Mouse (Mus musculus): ENCODE results near the gene Bicral.

Bicral gene

GRCm38 (mm10) chr17:46843022-46843421 is 15.3 kb downstream of the Bicral start:
- in situ Hi-C loops (cut with MboI) = no loop called here

GRCm38 (mm10) chr17:46840304-46841010 is 17.8 kb downstream of the Bicral start:
- in situ Hi-C loops (cut with MboI) = no loop called here

- in situ Hi-C loops (cut with MboI) = no loop called here
Observed at GRCm38 (mm10) chr17:46838396-46838920, 19.8 kb downstream of the Bicral start.

- in situ Hi-C loops (cut with MboI) = no loop called here
Observed at GRCm38 (mm10) chr17:46837897-46838296, 20.4 kb downstream of the Bicral start.

GRCm38 (mm10) chr17:46835093-46835715 is 23.1 kb downstream of the Bicral start:
- in situ Hi-C loops (cut with MboI) = no loop called here

GRCm38 (mm10) chr17:46832981-46833305 is 25.3 kb downstream of the Bicral start:
- in situ Hi-C loops (cut with MboI) = no loop called here

GRCm38 (mm10) chr17:46832101-46832980 is 25.9 kb downstream of the Bicral start:
- in situ Hi-C loops (cut with MboI) = no loop called here

GRCm38 (mm10) chr17:46829856-46830535 is 28.3 kb downstream of the Bicral start:
- in situ Hi-C loops (cut with MboI) = no loop called here

- in situ Hi-C loops (cut with MboI) = no loop called here
Observed at GRCm38 (mm10) chr17:46828935-46829334, 29.3 kb downstream of the Bicral start.

GRCm38 (mm10) chr17:46823091-46823490 is 35.2 kb downstream of the Bicral start:
- in situ Hi-C loops (cut with MboI) = no loop called here

GRCm38 (mm10) chr17:46820628-46821027 is 37.7 kb downstream of the Bicral start:
- in situ Hi-C loops (cut with MboI) = no loop called here

- in situ Hi-C loops (cut with MboI) = no loop called here
Observed at GRCm38 (mm10) chr17:46817734-46818158, 40.5 kb downstream of the Bicral start.

- in situ Hi-C loops (cut with MboI) = no loop called here
Observed at GRCm38 (mm10) chr17:46816306-46816705, 42.0 kb downstream of the Bicral start.

GRCm38 (mm10) chr17:46814497-46814896 is 43.8 kb downstream of the Bicral start:
- in situ Hi-C loops (cut with MboI) = no loop called here

GRCm38 (mm10) chr17:46813637-46814036 is 44.6 kb downstream of the Bicral start:
- in situ Hi-C loops (cut with MboI) = no loop called here

- in situ Hi-C loops (cut with MboI) = no loop called here
Observed at GRCm38 (mm10) chr17:46812442-46812841, 45.8 kb downstream of the Bicral start.

GRCm38 (mm10) chr17:46810672-46811071 is 47.6 kb downstream of the Bicral start:
- in situ Hi-C loops (cut with MboI) = no loop called here

GRCm38 (mm10) chr17:46809131-46809830 is 49.0 kb downstream of the Bicral start:
- in situ Hi-C loops (cut with MboI) = no loop called here

GRCm38 (mm10) chr17:46808376-46808775 is 49.9 kb downstream of the Bicral start:
- in situ Hi-C loops (cut with MboI) = no loop called here

- in situ Hi-C loops (cut with MboI) = no loop called here
Observed at GRCm38 (mm10) chr17:46801761-46802160, 56.5 kb downstream of the Bicral start.

GRCm38 (mm10) chr17:46799680-46800079 is 58.6 kb downstream of the Bicral start:
- in situ Hi-C loops (cut with MboI) = no loop called here
